Mouse (Mus musculus) adrenal gland, postnatal 25 days (tissue): ENCODE measurements around the gene Grid2. TPM values are rescaled to one million over a fixed set of nuclear protein-coding genes. Genes with fewer than 3 reads are reported as not detected.
A peak's percentile ranks its signal among the peaks of the same experiment; 100 is the strongest.

Source experiments
- DNase-seq: peaks from one replicate; pipeline ENCODE4 v3.0.0; 2021; ENCODE audit warnings: mixed read lengths
- total RNA-seq: library from RNA; stranded (reverse); gene quantifications from 2 replicates; pipeline ENCODE4 v1.2.3, GENCODE M21; 2021

Grid2 gene
- total RNA-seq, 1 experiment from 2014 or later, result 0.06 TPM

DNA sequence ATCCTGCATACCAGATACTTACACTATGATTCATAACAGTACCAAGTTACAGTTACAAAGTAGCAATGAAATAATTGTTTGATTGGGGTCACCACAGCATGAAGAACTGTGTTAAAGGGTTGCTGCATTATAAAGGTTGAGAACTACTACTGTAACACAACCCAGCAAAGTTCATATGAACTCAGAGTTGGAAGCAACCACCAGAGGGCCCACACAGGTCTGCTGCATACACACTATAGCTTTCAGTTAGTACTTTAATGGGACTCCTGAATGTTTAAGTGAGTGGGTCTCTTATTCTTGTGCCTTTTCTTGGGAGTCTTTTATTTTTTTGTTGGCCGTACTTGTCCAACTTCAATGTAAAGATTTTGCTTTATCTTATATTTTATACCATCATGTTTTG lies 1057.5 kb downstream of the Grid2 start:
- DNase-seq, result no peak

DNA sequence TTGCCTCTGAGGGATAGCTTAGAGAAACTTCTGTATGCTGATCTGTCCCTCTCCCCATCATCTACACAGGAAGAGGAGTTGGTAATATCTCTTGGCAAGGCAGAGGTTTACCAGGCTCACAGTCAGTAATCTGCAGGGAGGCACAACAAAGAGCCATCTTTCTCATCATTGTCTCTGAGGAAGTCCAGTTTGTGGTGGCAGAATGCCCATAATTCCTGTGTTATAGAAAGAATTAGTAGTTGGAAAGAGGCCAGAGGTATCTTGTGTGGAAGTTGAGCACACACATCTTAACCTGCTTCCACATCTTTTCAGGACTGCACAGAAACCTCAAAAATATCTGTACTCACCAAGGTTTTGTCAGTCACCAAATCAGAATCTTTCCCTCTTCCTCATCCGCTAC lies 1071.3 kb downstream of the Grid2 start:
- no peak for DNase-seq

DNA sequence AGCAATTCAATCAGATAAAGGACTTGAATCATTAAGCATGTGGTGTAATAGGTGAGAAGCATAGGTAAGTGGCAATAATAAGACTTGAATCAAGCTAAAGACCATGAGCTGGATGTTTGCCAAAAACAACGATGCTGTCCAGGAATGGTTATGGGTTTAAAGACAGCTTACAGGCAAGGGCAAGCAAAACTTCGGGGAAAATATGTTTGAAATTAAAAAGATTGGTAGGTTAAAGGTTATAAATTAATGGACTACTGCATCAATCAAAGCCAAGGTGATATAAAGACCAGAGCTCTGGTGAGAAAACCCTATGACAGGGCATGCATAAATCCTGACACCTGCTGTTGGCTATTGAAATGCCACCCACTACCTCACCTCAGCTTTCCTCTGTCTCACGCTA lies 1072.2 kb downstream of the Grid2 start:
- no peak for DNase-seq

DNA sequence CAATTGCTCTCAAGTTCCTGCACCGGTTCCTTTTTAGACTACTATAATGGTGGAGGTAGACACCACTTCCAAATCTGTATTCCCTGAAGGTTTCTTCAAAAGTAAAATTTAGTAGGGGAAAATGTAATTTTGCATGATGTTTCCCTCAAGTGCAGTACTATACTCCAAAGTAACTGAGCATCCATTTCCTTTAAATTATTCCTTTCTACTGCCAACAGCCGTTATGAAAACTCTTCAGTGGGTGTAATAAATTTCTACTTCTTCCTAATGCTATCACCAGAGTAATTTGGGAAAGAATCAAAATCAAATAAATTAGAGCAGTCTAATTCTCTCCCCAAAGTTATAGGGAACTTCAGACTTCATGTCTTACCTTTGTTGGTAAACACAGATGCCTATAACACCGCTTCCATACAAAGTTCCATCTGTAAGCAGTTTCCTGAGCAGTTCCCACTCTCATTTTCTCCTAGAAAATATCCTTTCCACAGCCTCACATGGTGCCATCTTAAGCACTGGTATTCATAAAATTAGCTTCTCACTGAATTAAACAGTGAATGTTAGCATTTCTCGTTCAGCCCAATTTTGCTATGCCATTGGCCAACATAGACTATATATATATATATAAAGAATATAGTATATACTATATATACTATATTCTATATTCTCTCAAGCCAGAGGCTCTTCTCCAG lies 1142.9 kb downstream of the Grid2 start:
- DNase-seq, result no peak

DNA sequence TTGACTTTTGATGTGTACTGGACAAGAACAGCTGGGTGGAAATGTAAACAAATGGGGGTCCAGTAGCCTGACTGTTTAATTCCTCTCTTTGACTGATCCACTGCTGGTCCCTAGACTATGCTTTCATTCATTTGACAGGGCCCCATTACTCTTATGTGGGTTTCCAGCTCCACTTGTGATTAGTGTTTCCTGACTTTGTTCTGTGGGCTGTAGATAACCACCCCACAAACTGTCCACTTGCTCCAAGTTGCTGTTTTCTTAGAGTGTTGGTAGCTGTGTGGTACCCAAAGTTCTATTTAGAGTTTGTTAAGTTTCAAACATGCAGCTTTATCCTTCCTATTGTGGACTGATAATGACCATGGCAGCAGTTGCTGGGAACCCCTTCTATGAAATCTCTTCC lies 1172.0 kb downstream of the Grid2 start:
- no peak for DNase-seq

DNA sequence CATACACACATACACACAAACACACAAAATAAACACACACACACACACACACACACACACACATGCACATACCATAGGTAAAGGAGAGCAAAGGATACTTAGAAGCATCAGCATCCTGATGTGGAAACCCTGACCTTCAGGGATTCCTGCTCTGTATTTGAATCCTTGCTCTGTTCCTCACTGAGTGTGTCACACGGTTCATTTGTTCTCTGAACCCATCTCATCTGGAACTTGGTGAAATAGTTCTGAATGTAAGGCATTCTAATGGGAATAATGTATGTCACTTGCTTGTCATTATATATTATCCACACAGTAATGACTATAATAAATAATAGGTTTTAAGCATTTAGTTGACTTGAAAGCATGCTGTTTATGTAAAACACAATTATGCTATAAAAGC lies 1173.2 kb downstream of the Grid2 start:
- DNase-seq, result no peak

DNA sequence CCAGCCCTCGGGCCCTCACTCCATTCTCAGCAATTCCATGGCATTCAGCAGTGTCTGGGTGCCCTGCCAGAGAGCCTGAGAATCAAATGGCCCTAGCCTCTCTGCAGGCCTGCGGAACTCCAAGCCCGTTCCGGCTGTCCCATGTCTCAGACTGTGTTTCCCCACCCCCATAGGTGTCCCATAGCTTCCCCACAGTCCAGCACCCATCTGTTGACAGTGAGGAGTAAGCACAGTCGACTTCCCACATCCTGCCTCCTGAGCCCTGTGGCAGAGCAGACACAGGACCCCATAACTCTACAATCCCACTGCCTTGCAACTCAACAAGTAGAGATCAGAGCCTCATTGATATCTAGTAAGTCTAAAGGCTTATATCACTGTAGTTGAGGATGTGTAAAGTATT lies 1192.5 kb downstream of the Grid2 start:
- DNase-seq, result no peak

DNA sequence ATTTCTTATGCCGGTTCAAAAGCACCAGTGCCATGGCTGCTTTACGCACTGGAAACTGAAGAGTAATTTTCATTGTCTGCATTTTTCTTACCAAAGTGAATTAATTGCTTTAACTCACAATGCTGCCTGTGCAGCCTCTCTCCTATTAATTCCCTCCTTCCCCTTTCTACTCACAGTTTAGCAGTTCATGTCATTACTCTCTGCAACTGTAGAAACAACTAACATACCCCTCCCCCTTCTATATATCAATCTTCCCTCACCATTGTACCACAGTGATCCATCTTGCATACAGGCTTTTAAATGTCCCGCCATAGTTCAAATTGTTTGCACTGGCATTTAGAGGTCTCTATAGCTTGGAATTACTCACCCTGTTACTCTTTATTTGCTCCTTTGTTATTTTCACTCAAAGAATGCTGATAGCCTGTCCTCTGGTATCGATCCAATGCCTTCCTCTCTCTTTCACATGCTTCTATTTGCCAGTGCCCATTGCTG lies 1193.2 kb downstream of the Grid2 start:
- DNase-seq, result no peak

DNA sequence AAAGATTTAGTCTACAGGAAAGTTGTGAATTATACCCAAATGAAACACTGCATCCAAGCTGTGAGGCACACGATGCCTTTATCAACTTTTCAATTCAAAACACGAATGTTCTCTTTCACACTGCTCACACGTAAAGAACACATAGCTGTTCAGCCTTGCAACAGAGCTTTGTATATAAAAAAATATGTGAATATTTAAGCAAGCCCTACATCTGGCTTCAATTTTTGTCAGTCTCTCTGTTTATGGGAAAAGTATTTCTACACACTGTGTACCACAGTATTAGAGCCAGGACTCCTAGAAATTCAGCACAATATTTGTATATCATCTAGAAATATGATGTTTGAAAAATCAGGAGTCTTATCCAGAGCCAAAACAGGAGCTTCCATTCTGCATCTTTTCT lies 1195.1 kb downstream of the Grid2 start:
- DNase-seq, result no peak

DNA sequence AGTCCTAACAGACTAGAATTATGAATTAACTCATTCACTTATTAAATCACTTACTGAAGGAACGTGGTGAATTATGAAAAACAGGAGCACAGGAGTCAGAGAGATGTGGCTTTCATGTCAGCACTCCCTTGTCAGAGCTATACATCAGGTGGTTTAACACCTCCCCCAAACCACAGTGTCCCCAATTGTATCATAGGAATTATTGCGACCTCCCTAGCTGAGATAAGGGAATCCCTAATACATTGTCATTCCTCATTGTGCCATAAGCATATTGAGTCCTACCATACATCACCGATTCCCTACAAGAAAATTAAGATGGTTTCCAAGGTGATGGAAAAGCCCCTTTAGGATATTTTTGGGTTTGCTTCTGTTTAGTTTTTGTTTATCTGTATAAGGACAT lies 1224.2 kb downstream of the Grid2 start:
- DNase-seq, result no peak

DNA sequence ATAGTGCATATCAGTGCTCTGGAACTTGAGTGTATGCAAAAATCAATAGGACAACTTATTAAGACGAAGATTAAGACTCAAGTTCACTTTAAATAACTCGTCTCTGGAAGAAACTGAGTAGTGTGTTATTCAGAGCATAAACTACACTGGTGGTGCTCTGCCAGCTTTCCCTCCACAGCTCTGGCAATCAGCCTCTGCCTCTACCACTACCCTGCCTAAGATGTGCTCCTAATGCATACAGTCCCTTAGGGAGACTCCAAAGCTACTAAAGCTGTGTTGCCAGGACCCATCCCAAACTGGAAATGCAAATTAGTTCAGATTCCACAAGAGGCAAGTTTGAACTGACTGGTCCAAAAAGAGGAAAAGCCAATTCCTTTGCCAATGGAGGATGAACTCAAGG lies 1224.9 kb downstream of the Grid2 start:
- DNase-seq, result no peak

DNA sequence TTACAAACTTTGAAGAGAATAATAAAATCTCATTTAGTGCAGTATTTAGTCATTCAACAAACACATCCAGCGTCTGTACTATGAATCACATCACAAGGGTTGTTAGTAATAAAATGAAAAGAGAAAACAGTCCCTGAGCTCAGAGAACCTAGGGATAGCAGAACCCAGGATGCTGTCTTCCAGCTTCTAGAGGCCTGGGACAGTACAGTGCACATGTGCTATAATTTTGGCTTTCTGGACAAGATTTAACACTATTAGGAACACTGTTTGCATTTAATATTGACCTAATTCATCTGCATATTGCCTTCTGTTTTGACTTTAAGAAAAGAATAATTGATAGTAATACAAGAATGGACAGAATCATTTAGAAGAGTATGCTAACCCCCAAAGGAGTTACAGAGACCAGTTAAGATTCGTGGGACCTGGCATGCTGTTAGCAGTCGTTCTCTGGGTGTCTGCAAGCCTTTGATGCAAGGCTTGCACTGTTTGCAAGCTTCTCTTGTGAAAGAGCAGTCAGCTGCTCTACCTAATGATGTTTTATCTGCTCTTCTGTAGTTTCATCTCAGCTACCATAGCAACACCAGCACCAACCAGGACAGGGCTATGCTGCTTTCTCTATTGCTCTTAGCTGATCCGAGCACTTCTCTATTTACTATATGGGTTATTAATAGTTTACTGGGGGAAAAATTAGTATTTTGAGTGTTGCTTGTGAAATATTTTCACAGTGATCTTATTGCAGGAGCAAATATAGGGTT lies 1234.8 kb downstream of the Grid2 start:
- no peak for DNase-seq

DNA sequence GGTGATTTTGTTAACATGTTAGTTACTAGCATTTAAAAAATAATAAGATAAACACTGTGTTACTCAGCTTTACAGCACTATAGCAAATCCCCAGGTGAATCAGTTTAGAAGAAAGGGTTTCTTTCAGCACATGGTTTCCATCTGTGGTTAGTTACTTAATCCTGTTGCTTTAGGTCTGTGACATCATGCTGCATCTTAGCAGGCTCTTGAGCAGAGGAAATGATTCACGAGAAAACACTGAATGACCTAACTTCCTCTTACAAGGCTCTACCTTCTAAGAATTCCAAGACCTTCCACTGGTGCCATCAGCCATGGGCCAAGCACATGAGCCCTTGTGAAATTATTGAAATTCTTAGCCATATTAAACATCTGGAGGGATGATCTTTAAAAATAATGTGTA lies 1248.7 kb downstream of the Grid2 start:
- DNase-seq, result no peak

DNA sequence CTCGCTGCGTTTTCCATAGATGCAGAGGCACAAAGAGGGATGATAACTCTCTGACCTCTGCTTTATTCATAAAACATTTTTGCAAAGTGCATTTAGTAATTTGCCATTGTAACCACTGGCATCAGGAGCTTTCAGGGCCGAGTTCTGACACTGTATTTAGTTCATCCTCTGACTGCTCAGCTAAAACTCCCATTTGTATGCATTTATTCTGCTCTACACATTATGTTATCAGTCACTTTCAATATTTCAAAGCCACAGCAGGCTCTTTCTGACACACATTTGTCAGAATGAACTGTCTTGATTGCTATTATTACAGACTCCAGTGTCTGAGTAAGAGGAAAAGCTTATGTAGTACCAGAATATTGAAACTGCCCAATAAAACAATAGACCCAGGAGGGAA lies 1286.5 kb downstream of the Grid2 start:
- no peak for DNase-seq

DNA sequence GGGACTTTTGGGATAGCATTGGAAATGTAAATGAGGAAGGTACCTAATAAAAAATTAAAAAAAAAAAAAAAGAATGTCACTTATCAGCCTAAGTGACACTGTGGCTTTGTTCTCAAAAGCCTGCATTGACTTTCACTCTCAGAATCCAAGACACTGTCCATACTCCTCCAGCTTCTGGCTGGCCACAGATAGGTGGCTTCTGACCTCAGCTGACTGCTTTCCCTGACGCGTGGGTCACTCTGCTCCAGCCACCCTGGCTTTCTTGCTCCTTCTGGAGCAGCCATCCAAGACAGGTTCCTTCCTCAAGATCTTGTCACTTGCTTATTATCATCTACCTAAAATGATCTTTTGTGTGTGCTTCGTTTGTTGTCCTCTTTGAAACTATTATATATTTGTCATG lies 1298.0 kb downstream of the Grid2 start:
- DNase-seq, result no peak

DNA sequence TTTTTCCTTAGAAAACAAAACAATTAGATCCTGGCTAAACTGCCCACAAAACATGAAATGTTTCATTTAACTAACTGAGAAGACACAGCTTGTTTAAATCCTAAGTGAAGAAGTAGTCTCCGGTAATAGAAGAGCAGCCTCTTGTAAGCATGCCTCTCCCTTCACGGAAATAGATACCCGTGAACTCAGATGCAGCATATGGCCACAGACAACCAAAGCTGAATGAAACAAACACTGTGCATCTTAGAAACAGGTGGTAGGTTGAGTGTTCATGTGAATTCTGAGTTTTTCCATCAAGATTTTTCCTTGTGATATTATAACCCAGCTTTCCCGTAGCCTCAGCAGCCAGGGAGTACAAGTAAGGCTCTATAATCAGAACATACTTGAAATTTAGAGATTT lies 1299.5 kb downstream of the Grid2 start:
- no peak for DNase-seq

DNA sequence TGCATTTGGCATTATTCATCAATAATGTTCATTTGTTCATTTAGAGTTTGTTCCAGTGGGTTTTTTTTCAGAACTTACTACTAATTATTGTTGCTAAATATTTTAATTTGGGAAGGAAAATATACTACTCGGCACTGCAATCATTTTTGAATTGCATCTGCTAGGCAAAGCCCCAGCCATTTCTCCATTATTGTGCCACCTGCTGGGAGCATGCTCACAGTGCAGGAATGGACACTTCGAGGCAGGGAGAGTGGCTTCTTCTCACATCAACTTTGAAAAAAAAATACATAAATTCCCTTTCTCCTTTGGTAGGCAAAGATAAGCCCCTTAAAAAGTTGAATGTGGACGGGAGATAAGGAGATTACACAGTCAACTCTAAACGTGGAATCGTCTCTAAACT lies 1312.9 kb downstream of the Grid2 start:
- DNase-seq, result peak; percentile 17

DNA sequence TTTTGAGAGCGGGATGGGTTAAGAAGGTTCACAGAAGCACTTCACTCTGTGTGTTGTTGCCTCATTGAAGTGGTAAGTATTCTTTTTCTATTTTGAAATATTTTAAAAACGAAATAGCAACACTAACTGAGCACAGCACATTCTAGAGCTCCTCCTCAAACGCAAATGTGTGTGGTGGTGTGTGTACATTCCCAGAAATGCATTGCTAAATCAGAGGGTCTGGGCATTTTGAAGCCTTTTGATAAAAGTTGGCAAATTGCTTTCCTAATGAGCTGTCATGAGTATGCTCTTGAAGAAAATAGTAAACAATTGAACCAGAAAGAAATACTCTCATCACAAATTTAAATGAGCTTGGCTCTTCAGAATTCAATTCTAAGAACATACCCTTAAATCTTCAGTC lies 1325.7 kb downstream of the Grid2 start:
- no peak for DNase-seq

DNA sequence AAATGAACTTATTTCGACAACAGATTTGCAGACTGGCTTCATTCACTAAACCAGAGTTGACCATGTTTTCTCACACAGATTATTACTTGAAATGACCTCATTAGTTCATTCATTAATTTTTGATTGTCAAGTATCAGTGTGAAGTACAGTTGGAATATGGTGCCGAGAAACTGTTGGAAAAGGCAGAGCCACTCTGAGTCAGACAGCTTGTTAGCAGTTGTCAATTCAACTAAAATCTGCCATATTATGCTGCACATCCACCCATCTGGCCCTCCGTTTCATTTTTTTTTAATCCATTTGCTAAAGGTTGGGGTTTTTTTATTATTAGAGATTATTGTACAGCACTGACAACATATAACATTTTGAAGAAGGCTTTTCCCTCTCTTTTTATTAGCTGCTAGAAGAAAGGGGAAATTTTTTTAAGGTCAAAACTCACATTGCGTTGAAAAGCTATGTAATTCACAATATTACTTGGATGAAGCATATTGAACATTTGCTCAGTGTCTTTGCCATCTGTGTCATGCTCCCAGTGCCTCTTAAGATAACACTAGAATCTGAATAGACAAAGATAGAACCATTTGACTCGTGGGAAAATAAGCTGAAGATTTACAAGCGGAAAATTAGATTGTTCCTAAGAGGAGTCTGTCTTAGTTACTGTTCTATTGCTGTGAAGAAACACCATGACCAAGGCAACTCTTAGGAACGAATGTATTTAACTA lies 1333.0 kb downstream of the Grid2 start:
- no peak for DNase-seq

DNA sequence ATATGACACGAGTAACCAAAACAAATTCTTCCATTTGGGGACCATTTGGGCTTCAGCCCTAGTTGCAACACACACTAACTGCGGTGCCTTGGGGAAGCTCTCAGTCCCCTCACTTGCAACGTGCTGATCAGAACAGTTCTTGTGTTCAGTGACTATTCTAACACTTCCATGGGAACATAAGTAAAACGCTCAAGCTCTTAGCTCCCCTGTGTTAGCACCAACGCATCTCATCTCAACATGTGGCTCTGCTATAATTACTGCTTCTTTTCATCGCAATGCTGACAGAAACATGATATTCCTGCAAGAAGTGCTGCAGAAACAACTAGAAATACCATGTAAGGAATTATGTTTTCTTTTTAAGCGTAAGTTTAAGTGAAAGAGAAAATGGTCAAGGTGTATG lies 1340.6 kb downstream of the Grid2 start:
- no peak for DNase-seq

DNA sequence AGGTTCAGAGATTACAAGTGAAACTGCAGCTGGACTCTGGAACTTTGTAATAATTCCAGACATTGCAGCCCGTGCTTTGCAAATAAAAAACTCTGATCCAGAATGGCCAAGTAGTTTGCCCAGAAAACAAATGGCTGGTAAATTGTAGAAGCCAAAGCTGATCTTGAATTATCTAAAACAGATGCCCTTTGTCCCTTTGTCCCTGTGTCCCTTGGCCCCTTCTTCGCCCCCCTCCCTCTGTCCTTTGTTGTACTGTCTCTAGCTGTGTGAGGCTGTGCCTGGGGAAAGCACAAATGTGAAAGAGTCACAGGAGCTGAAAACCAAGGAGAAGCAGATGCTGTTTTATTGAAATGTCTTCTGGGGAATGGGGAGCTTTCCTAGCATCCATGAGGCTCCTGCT lies 1341.2 kb downstream of the Grid2 start:
- DNase-seq, result no peak

DNA sequence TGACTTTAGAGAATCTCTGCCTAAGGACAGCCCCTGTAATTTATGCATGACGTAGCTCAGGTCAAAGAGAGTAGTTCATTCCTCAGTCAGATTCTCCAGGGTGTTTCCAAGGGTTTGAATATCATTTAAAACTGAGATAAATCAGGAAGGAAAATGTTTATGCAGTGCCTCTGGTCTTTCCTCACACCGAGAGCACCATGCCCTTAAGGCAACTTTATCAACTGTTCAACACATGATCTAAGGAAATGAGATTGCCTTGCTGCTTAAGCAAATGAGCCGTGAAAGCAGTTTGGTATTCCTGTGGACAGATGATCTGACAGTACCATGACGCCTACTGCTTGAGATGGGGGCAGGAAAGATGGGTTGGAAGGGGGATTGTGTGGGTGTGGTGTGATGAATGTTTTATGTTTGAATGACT lies 1342.5 kb downstream of the Grid2 start:
- no peak for DNase-seq

DNA sequence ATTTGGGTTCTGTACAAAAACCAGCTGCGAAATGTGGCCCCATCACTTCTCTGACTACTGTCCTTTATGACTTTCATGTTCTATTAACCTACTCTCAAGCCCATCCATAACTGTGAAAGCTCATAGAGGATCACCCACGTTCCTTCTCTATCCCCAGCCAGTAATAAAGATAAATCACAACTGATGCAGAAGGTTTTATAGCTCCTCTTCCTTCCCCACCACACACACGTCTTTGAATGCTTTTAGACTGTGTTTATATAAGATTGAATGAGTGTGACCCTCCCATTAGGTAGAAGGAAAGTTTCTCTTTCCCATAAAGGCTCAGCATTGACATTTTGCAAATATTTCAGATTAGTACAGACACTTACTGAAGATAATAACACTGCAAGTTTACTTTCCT lies 1350.1 kb downstream of the Grid2 start:
- DNase-seq, result no peak
